Mouse (Mus musculus) MN1 (cell line): ENCODE data around the gene Eml6.
"Not testable (repeated sequence)": the region's sequence is repeated elsewhere in the genome, so short reads cannot be mapped to it uniquely, and the experiment has no call there.

Experiments
- DNase-seq: peaks from one replicate; pipeline ENCODE4 v3.0.0-alpha.2; 2016; ENCODE audit warnings: low spot score

Gene Eml6

GRCm38 (mm10) chr11:29788921-29789638 lies 236.8 kb downstream of the Eml6 start:
- peak; percentile 43 for DNase-seq

- DNase-seq = no peak
Measured at GRCm38 (mm10) chr11:29788499-29788898, 237.3 kb downstream of the Eml6 start.

GRCm38 (mm10) chr11:29787473-29787872 lies 238.4 kb downstream of the Eml6 start:
- peak; percentile 25 for DNase-seq

GRCm38 (mm10) chr11:29786583-29787219 lies 239.1 kb downstream of the Eml6 start:
- no peak for DNase-seq

GRCm38 (mm10) chr11:29779409-29780026 lies 246.3 kb downstream of the Eml6 start:
- DNase-seq = no peak

GRCm38 (mm10) chr11:29778936-29779335 lies 246.9 kb downstream of the Eml6 start:
- DNase-seq = no peak

- DNase-seq = peak; percentile 32
Measured at GRCm38 (mm10) chr11:29777964-29778363, 247.9 kb downstream of the Eml6 start.

- no peak for DNase-seq
Measured at GRCm38 (mm10) chr11:29774760-29775159, 251.1 kb downstream of the Eml6 start.

- peak; percentile 43 for DNase-seq
Measured at GRCm38 (mm10) chr11:29774296-29774695, 251.5 kb downstream of the Eml6 start.

GRCm38 (mm10) chr11:29772279-29772678 lies 253.6 kb downstream of the Eml6 start:
- DNase-seq = no peak

GRCm38 (mm10) chr11:29770666-29771400 lies 255.0 kb downstream of the Eml6 start:
- DNase-seq = no peak

- DNase-seq = no peak
Measured at GRCm38 (mm10) chr11:29768523-29768922, 257.3 kb downstream of the Eml6 start.

- no peak for DNase-seq
Measured at GRCm38 (mm10) chr11:29766313-29766982, 259.4 kb downstream of the Eml6 start.

- no peak for DNase-seq
Measured at GRCm38 (mm10) chr11:29765063-29765462, 260.8 kb downstream of the Eml6 start.

GRCm38 (mm10) chr11:29762768-29763167 lies 263.1 kb downstream of the Eml6 start:
- no peak for DNase-seq

GRCm38 (mm10) chr11:29761387-29761786 lies 264.4 kb downstream of the Eml6 start:
- DNase-seq = no peak

- no peak for DNase-seq
Measured at GRCm38 (mm10) chr11:29758617-29759016, 267.2 kb downstream of the Eml6 start.

GRCm38 (mm10) chr11:29756007-29756406 lies 269.8 kb downstream of the Eml6 start:
- DNase-seq = not testable (repeated sequence)

GRCm38 (mm10) chr11:29751648-29752611 lies 273.9 kb downstream of the Eml6 start:
- no peak for DNase-seq

- no peak for DNase-seq
Measured at GRCm38 (mm10) chr11:29751013-29751412, 274.8 kb downstream of the Eml6 start.

GRCm38 (mm10) chr11:29749468-29749829 lies 276.4 kb downstream of the Eml6 start:
- DNase-seq = no peak
